Mouse (Mus musculus) thymus, adult 2 months (tissue): Measurements from ENCODE around the gene Sgpl1.

ENCODE experiments used
- CTCF ChIP-seq: fragments of 200-500 bp; IDR thresholded peaks from 2 replicates; pipeline ENCODE4 v1.5.1; 2012; ENCODE audit warnings: mild to moderate bottlenecking, control low read depth, low read length, moderate library complexity, borderline replicate concordance; ENCODE audit not compliant: control insufficient read depth, poor library complexity, insufficient read depth; ENCODE audit errors: extremely low read depth
- POLR2A ChIP-seq: fragments of 200-500 bp; IDR thresholded peaks from 2 replicates; pipeline ENCODE4 v1.6.1; 2012; ENCODE audit warnings: mild to moderate bottlenecking, low read length, control low read depth, moderate library complexity; ENCODE audit not compliant: control insufficient read depth, poor library complexity, insufficient read depth; ENCODE audit errors: extremely low read depth

DNA sequence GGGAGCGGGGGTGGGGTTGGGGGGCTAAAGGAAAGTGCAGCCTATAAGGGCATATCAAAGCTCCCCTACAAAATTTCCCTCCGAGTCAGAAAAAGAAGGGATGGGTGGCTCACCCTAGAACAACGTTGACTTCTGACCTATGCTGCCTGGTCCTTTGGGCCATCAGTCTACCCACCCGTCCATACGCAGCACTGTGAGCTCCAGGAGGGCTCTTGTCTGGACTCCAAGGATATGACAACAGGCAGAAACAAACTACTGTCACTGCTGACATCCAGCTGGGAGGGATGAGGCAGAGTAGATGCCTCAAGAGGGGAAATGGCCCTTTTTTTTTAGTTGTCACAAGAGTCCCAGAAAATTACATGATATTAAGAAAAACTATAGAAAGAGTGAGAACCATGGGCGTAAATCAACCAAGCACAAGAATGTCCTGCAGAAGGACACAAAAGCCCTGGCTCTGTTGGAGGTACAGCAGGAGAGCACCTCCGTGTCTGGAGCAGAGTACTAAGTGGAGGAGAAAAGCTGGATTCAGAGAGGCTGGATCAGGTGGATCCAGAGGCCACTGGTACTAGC lies 28.8 kb upstream of the Sgpl1 start:
- TF ChIP-seq POLR2A: no peak
- TF ChIP-seq CTCF: no peak
